Mouse (Mus musculus): ENCODE measurements around the gene Isca2. TPM values are rescaled to one million over a fixed set of nuclear protein-coding genes. Genes with fewer than 3 reads are reported as not detected.

Gene Isca2
- polyA plus RNA-seq, 1 experiment from 2014 or later = 133 TPM

DNA sequence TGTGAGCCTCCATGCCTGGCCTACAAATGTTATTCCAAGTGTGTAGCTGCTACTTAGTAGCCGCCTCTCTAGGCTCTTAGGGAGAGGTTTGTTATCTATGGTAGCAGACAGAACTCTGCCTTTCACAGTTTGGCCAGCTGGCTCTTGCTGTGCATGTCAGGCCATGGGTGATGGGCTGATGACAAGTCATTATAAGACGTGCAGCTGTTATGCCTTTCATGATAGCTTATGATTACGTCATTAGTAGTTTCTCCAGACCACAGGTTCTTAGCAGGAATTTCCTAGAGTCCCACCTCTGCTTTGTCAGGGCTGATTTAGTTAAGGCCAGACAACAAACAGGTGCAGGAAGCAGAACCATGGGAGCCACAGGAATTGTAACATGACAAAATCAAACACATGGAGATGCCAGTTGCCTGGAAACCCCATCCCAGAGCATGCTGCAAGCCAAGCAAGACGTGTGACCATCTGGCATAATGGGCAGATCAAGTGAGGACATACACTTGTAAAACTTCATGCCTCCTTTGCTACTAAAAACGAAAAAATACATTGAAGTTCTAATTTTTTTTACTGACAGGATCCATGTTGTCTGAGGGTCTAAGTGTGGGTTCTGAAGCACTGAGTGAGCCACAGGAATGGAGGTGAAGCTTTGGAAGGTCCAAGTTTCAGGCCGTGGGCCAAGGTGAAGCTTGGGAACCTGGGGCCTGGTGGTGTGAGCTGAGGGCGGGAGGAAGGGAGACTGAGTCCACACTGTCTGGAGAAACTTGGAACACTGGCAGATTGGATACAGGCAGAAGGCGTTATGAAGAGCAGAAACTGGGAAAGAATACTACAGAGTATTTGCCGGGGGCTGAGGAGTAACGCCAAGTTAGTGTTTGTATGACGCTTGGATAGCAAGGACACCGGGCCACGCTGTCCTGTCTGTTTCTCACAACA is 46.5 kb downstream of the Isca2 start:
- ATAC-seq (ENCODE audit: extremely low read depth, insufficient number of reproducible peaks, low FRiP score, low TSS enrichment) = 0 out of 2 replicates have a peak, but pooled peaks have one; percentile 42
- no peak overlapping the region for H3K4me3 ChIP-seq
- H3K27ac ChIP-seq (replicated peaks) = no peak overlapping the region
- no peaks in the 10 kb centered on the region for H3K9me3 ChIP-seq
- WGBS = 69% methylated on average over 13 of the region's 13 CpGs
- peaks cover 73% of the 10 kb centered on the region for H3K27me3 ChIP-seq (replicated peaks)
- H3K36me3 ChIP-seq = no peaks in the 10 kb centered on the region
- no peak overlapping the region for H3K4me2 ChIP-seq
- peaks cover 23% of the 10 kb centered on the region; the same call in 1 of the 2 replicates for H3K4me1 ChIP-seq
- no peak overlapping the region for H3K9ac ChIP-seq

DNA sequence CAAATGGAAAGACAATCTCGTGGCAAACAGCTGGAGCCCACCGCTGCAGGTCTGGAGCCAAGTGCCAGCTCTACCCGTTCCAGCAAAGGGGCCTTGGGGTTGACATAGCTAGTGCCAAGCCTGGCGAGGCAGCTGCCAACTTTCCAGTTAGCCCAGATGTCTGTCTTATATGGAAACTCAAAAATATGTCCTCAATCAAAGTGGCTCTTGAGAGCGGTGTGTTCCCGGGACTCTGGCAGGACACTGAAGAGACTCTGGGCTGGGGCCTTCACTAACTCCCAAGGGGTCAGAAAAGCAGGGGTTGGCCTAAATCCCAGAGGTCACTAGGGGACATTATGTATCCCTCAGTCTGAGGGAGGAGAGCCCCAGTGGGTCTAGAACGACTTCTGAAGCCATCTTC is 50.5 kb downstream of the Isca2 start:
- H3K4me1 ChIP-seq = peaks cover 23% of the 10 kb centered on the region; the same call in 1 of the 2 replicates
- H3K4me2 ChIP-seq = no peak overlapping the region
- H3K4me3 ChIP-seq = no peak overlapping the region
- H3K36me3 ChIP-seq = no peaks in the 10 kb centered on the region
- ATAC-seq (ENCODE audit: extremely low read depth, insufficient number of reproducible peaks, low FRiP score, low TSS enrichment) = no peak
- WGBS = 69% methylated on average over 7 of the region's 7 CpGs
- H3K27ac ChIP-seq (replicated peaks) = no peak overlapping the region
- H3K9ac ChIP-seq = no peak overlapping the region
- peaks cover 86% of the 10 kb centered on the region for H3K27me3 ChIP-seq (replicated peaks)
- H3K9me3 ChIP-seq = no peaks in the 10 kb centered on the region

DNA sequence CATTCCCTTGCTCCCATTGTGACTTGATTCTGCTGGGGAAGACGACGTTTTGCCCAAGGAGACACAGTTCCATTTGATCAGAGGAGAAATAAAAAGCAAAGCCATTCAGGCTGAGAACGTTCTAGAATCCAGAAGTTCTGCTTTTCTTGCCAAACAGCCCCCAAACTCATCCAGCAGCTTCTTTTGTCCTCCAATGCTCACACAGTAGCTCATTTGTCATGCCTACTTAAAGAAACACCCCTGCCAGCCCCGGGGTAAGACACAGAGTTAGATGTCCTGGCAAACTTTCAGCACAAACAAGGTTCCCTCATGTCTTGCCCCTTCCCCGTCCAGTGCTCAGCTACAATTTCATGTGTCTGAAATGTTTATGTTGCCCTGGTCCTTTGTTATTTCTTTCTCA is 51.2 kb downstream of the Isca2 start:
- peaks cover 92% of the 10 kb centered on the region for H3K27me3 ChIP-seq (replicated peaks)
- H3K9ac ChIP-seq = no peak overlapping the region
- H3K9me3 ChIP-seq = no peaks in the 10 kb centered on the region
- H3K4me2 ChIP-seq = no peak overlapping the region
- ATAC-seq (ENCODE audit: extremely low read depth, insufficient number of reproducible peaks, low FRiP score, low TSS enrichment) = no peak
- no peak overlapping the region for H3K27ac ChIP-seq (replicated peaks)
- no peaks in the 10 kb centered on the region for H3K36me3 ChIP-seq
- H3K4me1 ChIP-seq = peaks cover 18% of the 10 kb centered on the region; the same call in 1 of the 2 replicates
- 70% methylated on average over 5 of the region's 5 CpGs for WGBS
- no peak overlapping the region for H3K4me3 ChIP-seq

Other genes starting within 250 kb of the Isca2 start
- gene Vsx2, start 203.5 kb upstream of the Isca2 start, polyA plus RNA-seq (2015; fragmentation: Nextera tagmentation; extraction: Ambion mirVana) = not detected in 2 replicates
- 9.5 and 10.0 TPM in 2 replicates for gene Abcd4, start 155.8 kb upstream of the Isca2 start, polyA plus RNA-seq (2015; fragmentation: Nextera tagmentation; extraction: Ambion mirVana)
- not detected in 2 replicates for gene Vrtn, start 132.2 kb upstream of the Isca2 start, polyA plus RNA-seq (2015; fragmentation: Nextera tagmentation; extraction: Ambion mirVana)
- gene Syndig1l, start 74.4 kb upstream of the Isca2 start, polyA plus RNA-seq (2015; fragmentation: Nextera tagmentation; extraction: Ambion mirVana) = not detected in 2 replicates
- gene Npc2, start 99 bp upstream of the Isca2 start, polyA plus RNA-seq (2015; fragmentation: Nextera tagmentation; extraction: Ambion mirVana) = 55.8 and 60.1 TPM in 2 replicates
- 1.8 TPM in 2 replicates for gene Ltbp2, start 103.3 kb downstream of the Isca2 start, polyA plus RNA-seq (2015; fragmentation: Nextera tagmentation; extraction: Ambion mirVana)
- gene Fcf1, start 197.6 kb downstream of the Isca2 start, polyA plus RNA-seq (2015; fragmentation: Nextera tagmentation; extraction: Ambion mirVana) = 82.5 and 91.4 TPM in 2 replicates
- 9.3 and 10.1 TPM in 2 replicates for gene Arel1, start 197.6 kb downstream of the Isca2 start, polyA plus RNA-seq (2015; fragmentation: Nextera tagmentation; extraction: Ambion mirVana)
- 17.1 and 18.3 TPM in 2 replicates for gene Ylpm1, start 223.1 kb downstream of the Isca2 start, polyA plus RNA-seq (2015; fragmentation: Nextera tagmentation; extraction: Ambion mirVana)

Data from heart, embryonic 13.5 days (tissue).